Mouse (Mus musculus) ES-Bruce4 (cell line): Measurements from ENCODE around the gene Src.

Experiments
- CTCF ChIP-seq: IDR thresholded peaks from one replicate; pipeline ENCODE4 v1.8.1; 2011; ENCODE audit warnings: low read depth, low read length
- EP300 ChIP-seq: IDR thresholded peaks from 2 replicates; pipeline ENCODE4 v1.6.1; 2011; ENCODE audit warnings: low read depth, low read length; ENCODE audit not compliant: insufficient read depth

DNA sequence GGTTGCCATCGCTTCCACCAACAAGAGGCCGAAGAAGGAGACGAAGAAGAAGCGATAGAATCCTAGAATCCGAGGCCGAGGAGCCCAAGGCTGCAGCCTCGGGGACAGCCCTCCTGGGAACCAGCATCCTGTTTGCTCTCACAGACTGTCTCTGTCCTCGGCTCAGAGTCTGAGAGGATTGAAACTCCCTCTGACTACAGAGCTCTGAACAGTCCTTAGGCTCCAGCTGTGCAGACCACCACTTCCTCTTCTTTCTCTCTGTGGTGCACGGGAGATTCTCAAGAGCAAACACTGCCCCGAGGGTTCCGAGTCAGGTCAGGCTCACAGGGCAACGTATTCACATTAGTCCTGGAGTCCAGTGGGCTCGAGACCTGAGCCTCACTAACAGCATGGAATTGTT, 22.3 kb upstream of the Src start:
- TF ChIP-seq CTCF (no peak), EP300 (no peak)
